Comparison of ENCODE assay signal across 14 mouse cellular contexts in the genomic region with DNA sequence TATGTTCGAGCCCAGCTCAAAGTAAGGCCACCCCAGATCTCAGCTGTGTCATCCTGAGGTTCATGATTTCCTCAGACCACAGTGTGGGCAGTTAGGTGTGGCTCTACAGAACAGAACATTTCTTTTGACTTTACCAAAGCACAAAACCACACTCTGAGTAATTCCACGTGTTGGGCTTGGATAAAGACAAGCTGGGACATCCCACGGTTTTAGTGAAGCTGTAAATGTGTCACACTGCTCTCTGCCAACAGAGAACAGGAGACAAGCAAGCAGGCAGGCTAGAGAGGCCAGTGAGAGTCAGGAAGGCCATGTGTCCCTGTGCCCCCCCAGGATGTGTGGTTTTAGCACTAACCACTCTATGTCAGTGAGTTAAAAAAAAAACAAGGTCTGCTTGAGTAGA. TPM values are rescaled to one million over a fixed set of nuclear protein-coding genes. Genes with fewer than 3 reads are reported as not detected.
DNase-seq lines count a peak whose midpoint lies in the region; ATAC-seq lines count a peak whose summit lies in the region.
"Had no signal": no experiment of that assay in that cellular context is flagged by ENCODE, and none has a peak within 500 bp of the region (broad histone marks: within the 10 kb centered on the region; RNA-seq: fewer than 3 reads in every experiment).

No protein-coding gene starts in this region.

- peak; percentile 83 for ATAC-seq in megakaryocyte, adult 5-6 weeks (ENCODE audit: poor library complexity, severe bottlenecking)
- ATAC-seq: forebrain, postnatal 0 days; intestine, embryonic 16.5 days had no signal

- DNase-seq in 3134 (ENCODE audit: extremely low read depth, insufficient read length, low spot score) (peak; percentile 76), 416B (ENCODE audit: low read depth) (peak; percentile 85)
- DNase-seq in brain, adult 2 months (ENCODE audit: low read depth, low spot score): peak; percentile 61
- DNase-seq in thymus, postnatal 25 days: no peak
- no peak for DNase-seq in lung, adult 18-20 months
- no peak for DNase-seq in kidney, adult 9 months
- DNase-seq: cerebellum, postnatal 14 days; forebrain, postnatal 0 days; gastrocnemius, postnatal 14 days; kidney, postnatal 14 days; lung, postnatal 10 days; thymus, adult 18-20 months had no signal

RNA-seq across cellular contexts. Expression of gene Rubcnl, which starts 19.3 kb away (rescaled TPM):
- total RNA-seq in megakaryocyte, adult 5-6 weeks (2015): 13.8 and 14.0 TPM in 2 replicates
- total RNA-seq in megakaryocyte, adult 5-6 weeks (2017): 15.7 and 17.5 TPM in 2 replicates

RNA-seq across cellular contexts. Expression of gene Lrch1, which starts 48.9 kb away (rescaled TPM):
- total RNA-seq in megakaryocyte, adult 5-6 weeks (2015): 16.8 and 19.5 TPM in 2 replicates
- total RNA-seq in megakaryocyte, adult 5-6 weeks (2017): 17.2 and 18.2 TPM in 2 replicates

Comparison
In these comparisons a context has a peak if more than half of its experiments do, and no peak if none do; other contexts are left out.
1. DNase-seq: peak in 3134 (single experiment), 416B (single experiment) and brain, adult 2 months (single experiment); none in thymus, postnatal 25 days (single experiment), lung, adult 18-20 months (0 of 2) and kidney, adult 9 months (single experiment).